Mouse (Mus musculus) ES-E14 (cell line): ENCODE measurements around the gene Phospho1. TPM values are rescaled to one million over a fixed set of nuclear protein-coding genes. Genes with fewer than 3 reads are reported as not detected.

ENCODE experiments used
- DNase-seq: peaks from one replicate; pipeline ENCODE4 v3.0.0-alpha.2; 2013; ENCODE audit warnings: low read depth, low spot score
- H3K27ac ChIP-seq: 2 replicates; pipeline ENCODE4 v1.5.1; 2012; ENCODE audit warnings: low read depth, mild to moderate bottlenecking, low read length, moderate library complexity, mixed read lengths; ENCODE audit not compliant: poor library complexity, insufficient read depth, severe bottlenecking
- H3K36me3 ChIP-seq: 2 replicates; pipeline ENCODE4 v1.6.1; 2012; ENCODE audit warnings: mild to moderate bottlenecking, low read length, moderate library complexity, mixed read lengths; ENCODE audit not compliant: control insufficient read depth, poor library complexity, insufficient read depth, severe bottlenecking
- H3K4me1 ChIP-seq, 2 experiments: fragments of 150-350 bp in 1 of 2; sonication (generic) in 1 of 2; 2 replicates each; pipeline ENCODE4 v1.6.1; 2012; ENCODE audit warnings: low read length in 2 of 2, mild to moderate bottlenecking in 1 of 2, mixed read lengths in 1 of 2; ENCODE audit not compliant: control insufficient read depth in 2 of 2, insufficient read depth in 2 of 2, poor library complexity in 1 of 2
- H3K4me3 ChIP-seq, 2 experiments: fragments of 150-350 bp in 1 of 2; sonication (generic) in 1 of 2; 2 replicates each; pipeline ENCODE4 v1.5.1; 2012; ENCODE audit warnings: low read length in 2 of 2, low read depth in 1 of 2, mild to moderate bottlenecking in 1 of 2, mixed read lengths in 1 of 2; ENCODE audit not compliant: insufficient read depth in 1 of 2, poor library complexity in 1 of 2, severe bottlenecking in 1 of 2
- H3K9ac ChIP-seq: 2 replicates; pipeline ENCODE4 v1.6.1; 2012; ENCODE audit warnings: low read depth, mild to moderate bottlenecking, low read length, mixed read lengths; ENCODE audit not compliant: poor library complexity, insufficient read depth, severe bottlenecking
- H3K9me3 ChIP-seq: fragments of 150-350 bp; sonication (generic); 2 replicates; pipeline ENCODE4 v1.6.1; 2012; ENCODE audit warnings: low read depth, mild to moderate bottlenecking, low read length; ENCODE audit not compliant: control insufficient read depth, insufficient read depth
- CHD2 ChIP-seq: IDR thresholded peaks from 2 replicates; pipeline ENCODE4 v1.6.1; 2014; ENCODE audit warnings: mild to moderate bottlenecking, low read depth, low read length, inconsistent platforms
- HCFC1 ChIP-seq: IDR thresholded peaks from 2 replicates; pipeline ENCODE4 v1.6.1; 2012; ENCODE audit warnings: low read length, inconsistent platforms, borderline replicate concordance; ENCODE audit not compliant: insufficient read depth
- MAFK ChIP-seq: IDR thresholded peaks from 2 replicates; pipeline ENCODE4 v1.6.1; 2014; ENCODE audit warnings: mild to moderate bottlenecking, low read depth, low read length, inconsistent platforms; ENCODE audit not compliant: insufficient read depth
- ZC3H11A ChIP-seq: IDR thresholded peaks from 2 replicates; pipeline ENCODE4 v1.6.1; 2012; ENCODE audit warnings: low read depth, mild to moderate bottlenecking, inconsistent platforms, low read length, borderline replicate concordance
- ZNF384 ChIP-seq: IDR thresholded peaks from 2 replicates; pipeline ENCODE4 v1.6.1; 2012; ENCODE audit warnings: low read depth, low read length, inconsistent platforms
- in situ Hi-C, 2 experiments: fragments of 600-800 bp; cut with MboI; formaldehyde crosslinking; loops; one replicate each; pipeline ENCODE4 v1.15.1; 2025; ENCODE audit warnings: low sequenced_read_pairs in 2 of 2, inconsistent platforms in 1 of 2; ENCODE audit not compliant: unreplicated experiment in 2 of 2
- total RNA-seq: library from RNA; depleted of rRNA; stranded (reverse); fragments of 300-350 nt; gene quantifications from 2 replicates; pipeline ENCODE4 v1.2.3, GENCODE M21; 2012

Gene Phospho1
- total RNA-seq, 1 experiment: 2.6 TPM

- TF ChIP-seq CHD2: no peak
Observed at GRCm38 (mm10) chr11:95843421-95843950, 19.2 kb downstream of the Phospho1 start.

GRCm38 (mm10) chr11:95844935-95845334 lies 20.6 kb downstream of the Phospho1 start:
- TF ChIP-seq CHD2: no peak
- no peak for TF ChIP-seq MAFK
- no peak for TF ChIP-seq HCFC1
- TF ChIP-seq ZNF384: no peak
- TF ChIP-seq ZC3H11A: no peak
- Histone ChIP-seq H3K27ac (no peak overlapping the region), H3K4me3 (no peak overlapping the region), H3K36me3 (no peaks in the 10 kb centered on the region), H3K4me1 (peaks cover 11 to 20% of the 10 kb centered on the region in 2 experiments), H3K9me3 (no peaks in the 10 kb centered on the region), H3K9ac (no peak overlapping the region)
- no peak for DNase-seq
- in situ Hi-C loops: no loop called here

More at GRCm38 (mm10) chr11:95843421-95843950, 19.2 kb downstream of the Phospho1 start:
- Histone ChIP-seq H3K4me3 (no peak overlapping the region), H3K4me1 (peaks cover 11 to 22% of the 10 kb centered on the region in 2 experiments), H3K9me3 (no peaks in the 10 kb centered on the region), H3K36me3 (no peaks in the 10 kb centered on the region), H3K9ac (no peak overlapping the region), H3K27ac (no peak overlapping the region)
- no peak for DNase-seq
- in situ Hi-C loops: no loop called here

GRCm38 (mm10) chr11:95850898-95851297 lies 26.6 kb downstream of the Phospho1 start:
- Histone ChIP-seq H3K36me3 (no peaks in the 10 kb centered on the region), H3K4me1 (no peaks in the 10 kb centered on the region), H3K9ac (no peak overlapping the region), H3K9me3 (no peaks in the 10 kb centered on the region), H3K27ac (no peak overlapping the region), H3K4me3 (no peak overlapping the region)
- TF ChIP-seq CHD2 (no peak), HCFC1 (no peak), MAFK (no peak), ZNF384 (no peak), ZC3H11A (no peak)
- no peak for DNase-seq
- in situ Hi-C loops: no loop called here

GRCm38 (mm10) chr11:95853684-95854083 lies 29.4 kb downstream of the Phospho1 start:
- Histone ChIP-seq H3K4me3 (no peak overlapping the region), H3K4me1 (peaks cover 0 to 4% of the 10 kb centered on the region in 2 experiments; a peak in 1 of 4 replicates), H3K9ac (no peak overlapping the region), H3K9me3 (no peaks in the 10 kb centered on the region), H3K27ac (no peak overlapping the region), H3K36me3 (no peaks in the 10 kb centered on the region)
- no peak for DNase-seq
- in situ Hi-C loops: no loop called here
- no peak for TF ChIP-seq ZC3H11A
- no peak for TF ChIP-seq HCFC1
- TF ChIP-seq CHD2: no peak
- TF ChIP-seq MAFK: no peak
- no peak for TF ChIP-seq ZNF384

GRCm38 (mm10) chr11:95857306-95857705 lies 33.0 kb downstream of the Phospho1 start:
- no peak overlapping the region for H3K27ac ChIP-seq
- peaks cover 0 to 9% of the 10 kb centered on the region in 2 experiments; a peak in 1 of 4 replicates for H3K4me1 ChIP-seq
- peaks cover 11% of the 10 kb centered on the region; the same call in 1 of the 2 replicates for H3K36me3 ChIP-seq
- in situ Hi-C loops: no loop called here
- no peaks in the 10 kb centered on the region for H3K9me3 ChIP-seq
- TF ChIP-seq MAFK (no peak), CHD2 (no peak), HCFC1 (peak; percentile 89), ZC3H11A (no peak), ZNF384 (no peak)
- no peak overlapping the region for H3K9ac ChIP-seq
- H3K4me3 ChIP-seq: no peak overlapping the region
- DNase-seq: no peak
